Mouse (Mus musculus): ENCODE data around the gene Sbp. TPM values are rescaled to one million over a fixed set of nuclear protein-coding genes. Genes with fewer than 3 reads are reported as not detected.

The Sbp gene
- polyA plus RNA-seq, 1 experiment from 2014 or later = not detected

DNA sequence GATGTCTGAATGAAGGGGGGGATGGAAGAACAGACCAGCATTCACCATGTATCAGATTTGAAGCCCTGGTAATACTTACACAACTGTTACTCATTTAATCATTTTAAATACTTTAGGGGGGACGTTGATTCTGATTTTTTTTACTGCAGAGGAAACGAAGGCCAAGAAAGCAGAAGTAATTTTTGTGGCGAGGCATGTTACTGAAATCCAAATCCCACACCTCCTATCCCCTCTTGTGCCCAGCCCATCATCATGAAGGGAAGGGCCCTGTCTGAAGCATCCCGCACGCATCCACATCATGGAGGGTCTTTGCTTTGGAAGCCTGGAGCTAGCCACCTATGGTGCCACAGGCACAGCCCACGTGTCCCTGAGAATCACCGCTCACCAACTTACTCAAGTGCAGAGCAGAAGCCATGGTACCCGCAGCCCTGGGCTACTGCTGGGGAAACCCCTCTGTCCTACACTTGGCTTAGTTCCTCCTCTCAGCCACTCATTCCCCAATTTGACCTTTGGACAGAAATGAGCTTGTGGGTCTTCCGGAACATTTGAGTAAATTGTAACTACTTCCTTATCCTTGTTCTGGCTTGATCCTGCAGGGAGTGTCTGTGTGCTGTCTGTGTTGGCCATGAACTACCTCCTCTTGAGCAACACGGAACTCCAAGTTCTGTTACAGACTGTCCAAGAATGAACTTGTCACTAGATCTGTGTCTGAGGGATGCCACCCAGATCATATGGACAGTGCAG, 25.4 kb downstream of the Sbp start:
- H3K9ac ChIP-seq = no peak overlapping the region
- H3K4me2 ChIP-seq (replicated peaks) = no peak overlapping the region
- H3K27me3 ChIP-seq = no peaks in the 10 kb centered on the region; the same call in 1 of the 2 replicates
- WGBS = 78% methylated on average over 10 of the region's 10 CpGs
- H3K9me3 ChIP-seq = no peaks in the 10 kb centered on the region
- H3K27ac ChIP-seq = no peak overlapping the region
- no peak for ATAC-seq (ENCODE audit: low FRiP score, low read depth)
- no peaks in the 10 kb centered on the region for H3K36me3 ChIP-seq
- no peaks in the 10 kb centered on the region for H3K4me1 ChIP-seq
- H3K4me3 ChIP-seq = no peak overlapping the region

DNA sequence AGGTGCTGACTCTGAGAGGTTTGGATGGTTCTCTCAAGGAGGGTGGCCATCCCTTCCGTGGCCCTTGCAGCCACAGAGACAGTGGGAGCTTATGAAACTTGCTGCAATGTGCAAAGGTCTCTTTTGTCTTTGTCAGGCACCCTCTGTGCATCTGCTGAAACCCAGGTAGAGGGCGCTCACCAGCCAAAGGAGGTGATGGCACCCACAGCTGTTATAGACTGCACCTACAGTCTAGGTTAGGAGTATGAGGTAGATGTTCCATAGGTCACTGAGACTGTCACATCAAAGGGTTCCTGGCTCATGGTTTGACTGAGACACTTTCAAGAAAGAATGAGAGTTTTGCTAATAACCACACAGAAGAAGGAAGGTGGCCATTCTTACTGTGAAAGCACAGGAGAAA, 27.3 kb downstream of the Sbp start:
- H3K4me1 ChIP-seq = no peaks in the 10 kb centered on the region
- no peaks in the 10 kb centered on the region for H3K9me3 ChIP-seq
- no peaks in the 10 kb centered on the region for H3K27me3 ChIP-seq
- H3K27ac ChIP-seq = no peak overlapping the region
- no peaks in the 10 kb centered on the region for H3K36me3 ChIP-seq
- no peak overlapping the region for H3K4me3 ChIP-seq
- no peak for ATAC-seq (ENCODE audit: low FRiP score, low read depth)
- no peak overlapping the region for H3K4me2 ChIP-seq (replicated peaks)
- no peak overlapping the region for H3K9ac ChIP-seq
- 41% methylated on average over 2 of the region's 2 CpGs for WGBS

DNA sequence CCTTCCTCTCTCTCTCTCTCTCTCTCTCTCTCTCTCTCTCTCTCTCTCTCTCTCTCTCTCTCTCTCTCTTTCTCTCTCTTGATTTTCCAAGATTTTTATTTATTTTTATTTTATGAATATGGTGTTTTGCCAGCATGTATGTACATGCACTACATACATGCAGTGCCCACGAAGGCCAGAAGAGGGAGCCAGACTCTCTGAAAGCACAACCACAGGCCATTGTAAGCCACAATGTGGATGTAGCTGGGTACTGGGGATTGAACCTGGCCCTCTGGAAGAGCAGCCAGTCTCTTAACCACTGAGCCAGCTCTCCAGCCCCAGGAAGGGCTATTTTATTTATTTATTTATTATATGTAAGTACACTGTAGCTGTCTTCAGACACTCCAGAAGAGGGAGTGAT, 27.8 kb downstream of the Sbp start:
- Histone ChIP-seq H3K9me3 (no peaks in the 10 kb centered on the region), H3K9ac (no peak overlapping the region), H3K4me2 (replicated peaks) (no peak overlapping the region), H3K4me3 (no peak overlapping the region), H3K4me1 (no peaks in the 10 kb centered on the region), H3K27ac (no peak overlapping the region), H3K36me3 (no peaks in the 10 kb centered on the region), H3K27me3 (no peaks in the 10 kb centered on the region)
- WGBS = 10% methylated on average over 1 of the region's 1 CpGs
- ATAC-seq (ENCODE audit: low FRiP score, low read depth) = no peak

DNA sequence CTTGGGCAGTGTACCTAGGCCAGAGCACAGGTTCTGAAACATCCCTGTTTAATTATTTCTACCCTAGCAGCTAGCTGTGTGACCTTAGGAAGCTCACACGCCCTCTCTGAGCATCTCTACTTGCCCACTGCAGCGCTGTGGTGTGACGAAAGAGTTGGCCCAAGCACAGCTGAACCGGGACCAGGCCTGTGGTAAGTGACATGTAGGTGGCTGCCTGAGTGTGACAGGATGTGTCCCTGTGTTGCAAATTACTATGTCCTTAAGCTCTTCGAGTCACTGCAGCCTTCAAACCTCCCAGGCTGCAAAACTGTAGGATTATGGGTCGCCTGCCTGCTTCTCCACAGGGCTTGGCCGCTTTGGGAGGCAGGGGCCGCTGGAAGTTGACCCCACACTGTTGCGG, 29.8 kb downstream of the Sbp start:
- Histone ChIP-seq H3K9me3 (no peaks in the 10 kb centered on the region), H3K4me3 (no peak overlapping the region), H3K36me3 (no peaks in the 10 kb centered on the region), H3K9ac (no peak overlapping the region), H3K4me2 (replicated peaks) (no peak overlapping the region), H3K4me1 (no peaks in the 10 kb centered on the region), H3K27me3 (no peaks in the 10 kb centered on the region), H3K27ac (no peak overlapping the region)
- ATAC-seq (ENCODE audit: low FRiP score, low read depth) = no peak
- WGBS = 85% methylated on average over 9 of the region's 9 CpGs

DNA sequence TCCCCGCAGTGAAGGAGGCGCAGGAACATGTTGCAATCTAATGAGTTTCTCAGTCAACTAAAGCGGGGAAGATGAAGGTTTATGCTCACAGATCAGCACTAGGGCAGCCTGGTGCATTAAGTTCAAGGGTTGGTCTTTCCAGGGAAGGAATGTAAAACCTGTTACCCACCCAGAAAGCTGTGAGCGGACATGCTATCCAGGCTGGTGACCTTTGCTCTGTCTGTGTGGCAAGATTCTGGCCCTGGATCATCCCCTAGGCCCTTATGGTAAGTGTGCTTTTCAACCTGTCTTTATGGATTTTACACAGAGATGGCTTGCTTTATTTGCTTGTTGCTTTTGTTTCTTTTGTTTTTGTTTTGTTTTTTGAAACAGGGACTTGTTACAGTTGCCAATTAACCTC, 35.2 kb downstream of the Sbp start:
- Histone ChIP-seq H3K27me3 (no peaks in the 10 kb centered on the region), H3K9ac (no peak overlapping the region), H3K4me1 (no peaks in the 10 kb centered on the region), H3K36me3 (no peaks in the 10 kb centered on the region), H3K4me2 (replicated peaks) (no peak overlapping the region), H3K4me3 (no peak overlapping the region), H3K9me3 (no peaks in the 10 kb centered on the region), H3K27ac (no peak overlapping the region)
- ATAC-seq (ENCODE audit: low FRiP score, low read depth) = no peak
- 86% methylated on average over 4 of the region's 4 CpGs for WGBS

DNA sequence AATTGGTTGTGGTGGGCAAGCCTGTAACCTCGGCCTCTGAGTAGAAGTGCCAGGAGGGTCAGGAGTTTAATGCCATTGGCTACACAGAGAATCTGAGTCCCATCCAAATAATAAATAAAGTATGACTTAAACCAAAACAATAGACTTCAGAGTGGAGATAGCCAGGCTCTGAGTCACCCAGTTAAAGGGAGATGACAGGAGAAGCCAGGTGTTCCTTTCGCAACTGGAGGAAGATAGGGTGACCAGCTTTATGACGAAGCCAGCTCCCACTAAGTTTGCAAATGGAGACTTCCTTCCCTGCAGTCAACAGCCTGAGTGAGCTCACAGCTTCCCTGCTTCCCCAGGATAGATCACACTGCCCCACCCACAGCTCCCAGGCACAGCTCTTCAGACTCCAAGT, 38.0 kb downstream of the Sbp start:
- Histone ChIP-seq H3K9ac (no peak overlapping the region), H3K27me3 (no peaks in the 10 kb centered on the region), H3K36me3 (no peaks in the 10 kb centered on the region), H3K4me1 (no peaks in the 10 kb centered on the region), H3K9me3 (no peaks in the 10 kb centered on the region), H3K27ac (no peak overlapping the region), H3K4me3 (no peak overlapping the region), H3K4me2 (replicated peaks) (no peak overlapping the region)
- 43% methylated on average over 3 of the region's 3 CpGs for WGBS
- ATAC-seq (ENCODE audit: low FRiP score, low read depth) = no peak

DNA sequence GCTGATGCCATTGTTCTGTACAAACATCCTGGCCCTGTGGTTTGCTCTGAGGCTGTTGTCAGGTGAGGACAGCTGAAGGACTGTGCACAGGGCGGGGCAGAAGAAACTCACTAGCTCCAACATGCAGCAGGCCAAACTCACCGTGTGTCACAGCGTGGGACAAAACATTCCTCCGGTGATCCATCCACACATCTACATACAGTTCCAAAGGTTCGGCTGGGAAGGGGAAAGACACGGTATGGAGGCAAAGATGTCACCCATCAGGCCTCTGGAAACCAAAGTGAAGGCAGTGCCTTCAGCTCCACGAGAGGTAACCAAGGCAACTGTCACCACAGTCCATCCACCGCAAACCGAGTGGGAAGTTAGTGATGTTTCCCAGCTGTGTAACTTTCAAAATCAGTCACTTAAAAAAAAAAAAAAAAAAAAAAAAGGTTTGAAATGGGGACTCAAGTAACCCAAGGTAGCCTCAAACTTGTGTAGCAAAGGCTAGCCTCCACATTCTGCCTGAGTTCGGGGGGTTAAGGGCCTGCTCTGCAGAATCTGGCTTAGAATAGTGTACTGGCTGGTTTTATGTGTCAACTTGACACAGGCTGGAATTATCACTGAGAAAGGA, 38.9 kb downstream of the Sbp start, which contains the start of gene Prss30:
TSS of gene Prss30 (minus strand) at position 270 of the 613 bp plus-strand sequence.
- Histone ChIP-seq H3K9me3 (no peaks in the 10 kb centered on the region), H3K27me3 (no peaks in the 10 kb centered on the region), H3K27ac (no peak within 1 kb of the TSS), H3K9ac (no peak within 1 kb of the TSS), H3K4me3 (no peak within 1 kb of the TSS), H3K4me1 (no peaks in the 10 kb centered on the region), H3K4me2 (replicated peaks) (no peak within 1 kb of the TSS), H3K36me3 (no peaks in the 10 kb centered on the region)
- 80% methylated on average over 10 of the region's 10 CpGs for WGBS
- no peak for ATAC-seq (ENCODE audit: low FRiP score, low read depth)

DNA sequence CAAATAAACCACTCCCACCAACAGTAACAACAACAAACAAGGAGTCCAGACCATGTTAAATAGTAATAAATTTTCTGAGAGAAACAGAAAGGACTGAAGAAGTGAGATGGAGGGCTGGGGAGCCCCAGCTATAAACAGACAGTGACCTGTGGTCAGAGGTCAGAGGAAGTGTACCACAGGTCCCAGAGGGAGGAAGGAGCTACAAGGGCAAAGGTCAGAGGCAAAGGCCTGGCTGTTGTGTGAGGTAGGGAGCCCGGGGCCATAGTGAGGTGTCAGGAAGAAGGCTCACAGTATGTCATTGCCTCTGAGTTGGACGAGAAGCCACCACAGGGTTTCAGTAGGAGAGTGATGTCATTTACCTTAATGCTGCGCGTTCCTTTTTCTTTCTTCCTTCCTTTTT, 41.4 kb downstream of the Sbp start:
- WGBS = 53% methylated on average over 4 of the region's 4 CpGs
- no peak overlapping the region for H3K4me2 ChIP-seq (replicated peaks)
- no peak overlapping the region for H3K9ac ChIP-seq
- H3K4me3 ChIP-seq = no peak overlapping the region
- no peak for ATAC-seq (ENCODE audit: low FRiP score, low read depth)
- no peaks in the 10 kb centered on the region for H3K4me1 ChIP-seq
- no peaks in the 10 kb centered on the region for H3K36me3 ChIP-seq
- no peak overlapping the region for H3K27ac ChIP-seq
- no peaks in the 10 kb centered on the region for H3K27me3 ChIP-seq
- H3K9me3 ChIP-seq = no peaks in the 10 kb centered on the region

DNA sequence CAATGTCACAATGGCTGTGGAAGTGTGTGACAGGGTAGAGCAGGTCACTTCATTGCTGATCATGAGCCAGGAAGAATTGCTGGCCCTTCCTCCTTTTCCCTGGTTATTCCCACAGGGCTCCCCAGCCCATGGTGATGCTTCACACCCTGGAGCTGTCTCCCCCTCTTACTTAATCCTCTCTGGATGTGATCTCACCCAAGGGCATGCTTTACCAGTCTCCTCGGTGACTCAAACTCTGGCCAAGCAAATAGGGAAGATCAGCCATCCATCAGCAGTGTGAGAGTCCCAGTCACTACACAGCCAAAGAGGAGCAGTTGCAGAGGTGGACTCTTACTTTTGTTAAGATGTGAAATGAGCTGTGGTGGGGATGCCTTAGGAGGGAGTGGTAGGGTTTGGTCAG, 43.5 kb downstream of the Sbp start:
- WGBS = 83% methylated on average over 1 of the region's 1 CpGs
- no peak overlapping the region for H3K27ac ChIP-seq

DNA sequence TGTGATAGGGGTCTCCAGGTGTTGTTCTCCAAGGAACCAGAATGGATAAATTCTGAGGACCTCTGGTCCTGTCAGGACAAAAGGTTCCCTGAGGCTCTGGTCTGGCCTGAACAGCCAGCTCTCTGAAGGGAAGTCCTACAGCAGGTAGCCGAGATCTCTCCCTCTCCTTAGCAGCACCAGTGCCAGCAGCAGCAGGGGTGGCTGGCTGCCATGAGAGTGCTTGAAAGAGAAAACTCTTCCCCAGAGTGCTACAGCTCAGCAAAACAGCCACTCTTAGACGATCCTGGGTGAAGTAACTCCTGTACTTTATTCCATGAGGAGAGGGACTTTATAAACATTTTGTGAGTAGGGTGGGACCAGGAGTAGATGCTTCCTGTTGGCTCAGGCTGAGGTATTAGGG, 48.3 kb downstream of the Sbp start:
- Histone ChIP-seq H3K9me3 (no peaks in the 10 kb centered on the region), H3K9ac (no peak overlapping the region), H3K27me3 (no peaks in the 10 kb centered on the region), H3K4me1 (peaks cover 4% of the 10 kb centered on the region; the same call in 1 of the 2 replicates), H3K27ac (no peak overlapping the region), H3K36me3 (no peaks in the 10 kb centered on the region), H3K4me3 (no peak overlapping the region), H3K4me2 (replicated peaks) (no peak overlapping the region)
- 45% methylated on average over 2 of the region's 2 CpGs for WGBS
- no peak for ATAC-seq (ENCODE audit: low FRiP score, low read depth)

More for the DNA sequence above, 43.5 kb downstream of the Sbp start:
- no peaks in the 10 kb centered on the region for H3K27me3 ChIP-seq
- H3K4me2 ChIP-seq (replicated peaks) = no peak overlapping the region
- H3K4me3 ChIP-seq = no peak overlapping the region
- no peak overlapping the region for H3K9ac ChIP-seq
- no peaks in the 10 kb centered on the region for H3K4me1 ChIP-seq
- no peaks in the 10 kb centered on the region for H3K9me3 ChIP-seq
- ATAC-seq (ENCODE audit: low FRiP score, low read depth) = no peak
- no peaks in the 10 kb centered on the region for H3K36me3 ChIP-seq

DNA sequence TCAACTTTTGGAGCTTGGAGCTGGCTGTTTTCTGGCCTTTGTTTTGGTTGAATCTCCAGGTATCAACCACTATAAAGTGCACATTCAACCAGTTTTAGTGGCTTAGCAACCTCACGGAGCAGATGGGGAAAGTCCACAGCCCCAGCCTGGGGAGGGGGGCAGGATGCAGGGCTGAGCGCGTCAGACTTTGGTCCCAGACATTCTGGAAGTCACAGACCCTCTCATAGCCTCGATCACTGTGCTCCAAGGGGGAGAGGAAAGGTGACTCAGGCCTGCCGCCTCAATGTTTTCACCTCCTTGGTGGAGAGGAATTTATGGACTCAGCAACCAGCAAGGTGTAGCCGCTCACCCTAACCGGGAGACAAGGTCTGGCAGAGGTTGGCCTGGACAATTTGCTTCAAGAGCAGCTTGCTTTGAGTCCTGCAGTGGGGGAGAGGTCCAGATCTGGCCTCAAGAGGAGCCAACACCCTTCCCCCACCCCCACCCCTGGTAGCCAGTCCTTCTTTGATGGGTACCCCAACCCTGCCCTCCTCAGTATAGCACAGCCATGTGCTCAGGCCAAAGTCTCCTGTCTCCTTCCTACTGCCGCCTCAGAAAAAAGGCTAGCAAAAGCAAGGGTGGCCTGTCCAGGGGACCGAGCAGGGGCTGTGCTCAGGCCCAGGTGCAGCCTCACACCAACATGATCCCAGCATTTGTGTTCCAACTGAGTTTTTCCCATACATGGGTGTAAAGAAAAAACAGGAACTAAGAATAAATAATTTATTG, 51.5 kb downstream of the Sbp start:
- no peaks in the 10 kb centered on the region for H3K9me3 ChIP-seq
- peak; percentile 52; the same call in 1 of the 2 replicates for ATAC-seq (ENCODE audit: low FRiP score, low read depth)
- peak overlapping the region; percentile 34 for H3K4me3 ChIP-seq
- no peak overlapping the region; the same call in 1 of the 2 replicates for H3K27ac ChIP-seq
- 60% methylated on average over 9 of the region's 9 CpGs for WGBS
- H3K4me1 ChIP-seq = peaks cover 4% of the 10 kb centered on the region; the same call in 1 of the 2 replicates
- H3K9ac ChIP-seq = peak overlapping the region; percentile 43; the same call in 1 of the 2 replicates
- peak overlapping the region; percentile 67 for H3K4me2 ChIP-seq (replicated peaks)
- H3K27me3 ChIP-seq = peaks cover 4% of the 10 kb centered on the region; the same call in 1 of the 2 replicates
- no peaks in the 10 kb centered on the region for H3K36me3 ChIP-seq

Data from limb, embryonic 13.5 days (tissue).